Mouse (Mus musculus): Measurements from ENCODE around the gene Clgn.

DNA sequence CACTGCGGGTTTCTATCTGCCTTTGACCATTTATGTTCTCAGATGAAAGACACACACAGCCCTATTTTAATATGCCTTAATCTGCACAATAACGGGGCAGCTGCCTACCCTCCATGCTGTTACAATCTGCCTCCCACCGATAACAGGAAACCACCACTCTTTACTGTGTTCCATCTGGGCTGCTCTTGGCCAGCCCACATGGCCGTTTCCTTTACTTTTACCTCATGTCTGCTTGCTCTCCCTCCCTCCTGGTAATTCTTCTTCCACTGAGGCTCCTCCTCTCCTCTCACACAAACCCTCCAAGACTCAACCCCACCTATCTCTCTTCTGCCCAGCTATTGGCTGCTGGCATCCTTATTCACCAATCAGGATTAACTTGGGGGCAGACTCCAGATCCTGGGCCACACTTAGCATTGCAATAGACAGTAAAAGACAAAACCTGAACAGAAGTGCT is 39.4 kb downstream of the Clgn start:
- TF ChIP-seq CTCF (IDR thresholded peaks at IDR 0.05; ENCODE audit: borderline replicate concordance, control insufficient read depth, extremely low read depth, insufficient read depth, low read length, poor library complexity) (no peak), POLR2A (IDR thresholded peaks at IDR 0.05; ENCODE audit: control insufficient read depth, extremely low read depth, insufficient read depth, low read length, poor library complexity) (no peak)

All from thymus, adult 2 months (tissue).